Mouse (Mus musculus) E14TG2a.4 (cell line): Measurements from ENCODE around the gene Fam227a.

Experiments
- CTCF ChIP-seq: conservative IDR thresholded peaks from 2 replicates; pipeline ENCODE4 v1.5.1; 2014; ENCODE audit warnings: low read length
- NANOG ChIP-seq: IDR thresholded peaks from 2 replicates; pipeline ENCODE4 v1.6.1; 2014; ENCODE audit warnings: borderline replicate concordance, low read length, mixed read lengths

DNA sequence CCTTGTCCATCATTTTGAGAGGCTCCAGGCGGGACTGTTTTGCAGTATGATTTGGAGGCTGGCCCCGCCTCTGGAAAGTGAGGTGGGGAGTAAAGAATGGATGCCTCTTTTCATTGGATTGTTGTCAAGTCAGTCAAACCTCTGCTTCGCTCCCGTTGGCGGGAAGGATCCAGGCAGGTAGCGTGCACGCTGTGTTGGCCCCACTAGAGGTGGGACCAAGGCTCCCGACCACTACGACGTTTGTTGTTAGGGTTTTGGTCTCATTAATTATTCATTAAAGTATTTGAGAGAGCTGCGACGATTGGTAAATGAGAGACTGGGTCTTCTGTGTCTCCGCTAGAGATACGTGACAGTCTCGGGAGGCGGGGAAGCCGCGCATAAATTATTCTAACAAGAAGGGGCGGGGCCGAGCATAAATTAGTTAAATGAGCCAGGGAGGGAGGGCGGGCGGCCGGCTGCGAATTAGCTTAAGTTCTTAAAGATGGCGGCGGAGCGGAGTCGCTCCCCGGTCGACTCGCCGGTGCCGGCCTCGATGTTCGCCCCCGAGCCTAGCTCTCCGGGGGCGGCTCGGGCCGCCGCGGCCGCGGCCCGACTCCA lies 31.8 kb upstream of the Fam227a start, which contains the start of gene Gtpbp1:
- TF ChIP-seq CTCF: no peak
- TF ChIP-seq NANOG: no peak
